In genomic region chr2:168154090-168154881, GRCm38 (mm10) we compare ENCODE assay signal across 8 mouse cellular contexts. TPM values are rescaled to one million over a fixed set of nuclear protein-coding genes. Genes with fewer than 3 reads are reported as not detected.
DNase-seq lines count a peak whose midpoint lies in the region; ATAC-seq lines count a peak whose summit lies in the region.

No protein-coding gene starts in this region.

- DNase-seq in R1 (ENCODE audit: low read depth, low spot score): peak; percentile 100
- DNase-seq in cerebellum, postnatal 4 days (ENCODE audit: low spot score in 2 of 2): peak; percentile 45 to 67
- DNase-seq in gastrocnemius, adult 18-20 months (ENCODE audit: low spot score): peak; percentile 43
- peak; percentile 26 to 30 for DNase-seq in left cerebral cortex, adult 18-20 months (ENCODE audit: low spot score in 2 of 2)
- DNase-seq in right cerebral cortex, adult 18-20 months: peak; percentile 38
- DNase-seq in urinary bladder, postnatal 10 days (ENCODE audit: low spot score): peak; percentile 65

- peak; percentile 87 for ATAC-seq in hindbrain, embryonic 16.5 days
- peak; percentile 89 for ATAC-seq in megakaryocyte, adult 5-6 weeks (ENCODE audit: poor library complexity, severe bottlenecking)

- H3K4me2 ChIP-seq in hindbrain, embryonic 16.5 days (ENCODE audit: low read length): peak overlapping the region; percentile 16

- H3K36me3 ChIP-seq in hindbrain, embryonic 16.5 days (ENCODE audit: control insufficient read depth, insufficient read depth, low read length): no peaks in the 10 kb centered on the region

- 20% methylated on average over 14 of the region's 14 CpGs for WGBS in hindbrain, embryonic 16.5 days

- H3K4me3 ChIP-seq in hindbrain, embryonic 16.5 days (ENCODE audit: low read length): no peak overlapping the region

- no peaks in the 10 kb centered on the region for H3K9me3 ChIP-seq in hindbrain, embryonic 16.5 days (ENCODE audit: control insufficient read depth, low read length)

- peak overlapping the region; percentile 43; the same call in 1 of the 2 replicates for H3K9ac ChIP-seq in hindbrain, embryonic 16.5 days (ENCODE audit: low read depth, low read length)

- H3K27me3 ChIP-seq in hindbrain, embryonic 16.5 days (replicated peaks; ENCODE audit: control insufficient read depth, insufficient read depth, low read length): no peaks in the 10 kb centered on the region

- peaks cover 9% of the 10 kb centered on the region for H3K4me1 ChIP-seq in hindbrain, embryonic 16.5 days (ENCODE audit: control insufficient read depth, insufficient read depth, low read depth, low read length)

- peak overlapping the region; percentile 18; the same call in 1 of the 2 replicates for H3K27ac ChIP-seq in hindbrain, embryonic 16.5 days (ENCODE audit: low read depth, low read length)

RNA-seq across cellular contexts. Expression of gene Adnp, which starts 52.6 kb away (rescaled TPM):
- total RNA-seq in gastrocnemius, adult 18-20 months (2021): 10 to 100 TPM; 14.4 to 15.6 TPM
- polyA plus RNA-seq in hindbrain, embryonic 16.5 days (2015; fragmentation: Nextera tagmentation; extraction: Ambion mirVana): 2.1 and 2.3 TPM in 2 replicates
- 10 to 100 TPM; 73.0 to 78.9 TPM for total RNA-seq in left cerebral cortex, adult 18-20 months (2021)
- 17.2 and 21.8 TPM in 2 replicates for total RNA-seq in megakaryocyte, adult 5-6 weeks (2015)
- total RNA-seq in megakaryocyte, adult 5-6 weeks (2017): 2.3 and 4.9 TPM in 2 replicates

Comparison
In these comparisons a context has a peak if more than half of its experiments do, and no peak if none do; other contexts are left out.
1. DNase-seq: peak in every context shown above with its lines; median percentile 100 in R1; 65 in urinary bladder, postnatal 10 days; 56 in cerebellum, postnatal 4 days; 43 in gastrocnemius, adult 18-20 months; 38 in right cerebral cortex, adult 18-20 months; 28 in left cerebral cortex, adult 18-20 months.